Mouse (Mus musculus) embryonic fibroblast, embryonic 13.5 days (primary cell): ENCODE results near the gene Nup133. TPM values are rescaled to one million over a fixed set of nuclear protein-coding genes. Genes with fewer than 3 reads are reported as not detected.
A peak's percentile ranks its signal among the peaks of the same experiment; 100 is the strongest.

Experiments used
- H3K27ac ChIP-seq: 2 replicates; pipeline ENCODE4 v1.5.1; 2012; ENCODE audit warnings: low read length, control low read depth, inconsistent platforms; ENCODE audit not compliant: insufficient read depth
- H3K4me1 ChIP-seq: 2 replicates; pipeline ENCODE4 v1.6.1; 2011; ENCODE audit warnings: low read length; ENCODE audit not compliant: control insufficient read depth, insufficient read depth
- H3K4me3 ChIP-seq: 2 replicates; pipeline ENCODE4 v1.5.1; 2011; ENCODE audit warnings: mild to moderate bottlenecking, control low read depth, low read length; ENCODE audit not compliant: insufficient read depth
- CTCF ChIP-seq: IDR thresholded peaks from 2 replicates; pipeline ENCODE4 v1.5.1; 2011; ENCODE audit warnings: mild to moderate bottlenecking, control low read depth, low read length, moderate library complexity, borderline replicate concordance; ENCODE audit not compliant: insufficient read depth
- POLR2A ChIP-seq: IDR thresholded peaks from 2 replicates; pipeline ENCODE4 v1.6.1; 2011; ENCODE audit warnings: low read depth, mild to moderate bottlenecking, control low read depth, low read length, moderate library complexity
- polyA plus RNA-seq: library from polyadenylated mRNA; stranded (reverse); fragments of >200 nt; gene quantifications from 2 replicates; pipeline ENCODE4 v1.2.4, GENCODE M21; 2011; ENCODE audit warnings: low read depth; ENCODE audit not compliant: missing spikeins, insufficient read length

The Nup133 gene
- polyA plus RNA-seq, 1 experiment, result 22.4 TPM

DNA sequence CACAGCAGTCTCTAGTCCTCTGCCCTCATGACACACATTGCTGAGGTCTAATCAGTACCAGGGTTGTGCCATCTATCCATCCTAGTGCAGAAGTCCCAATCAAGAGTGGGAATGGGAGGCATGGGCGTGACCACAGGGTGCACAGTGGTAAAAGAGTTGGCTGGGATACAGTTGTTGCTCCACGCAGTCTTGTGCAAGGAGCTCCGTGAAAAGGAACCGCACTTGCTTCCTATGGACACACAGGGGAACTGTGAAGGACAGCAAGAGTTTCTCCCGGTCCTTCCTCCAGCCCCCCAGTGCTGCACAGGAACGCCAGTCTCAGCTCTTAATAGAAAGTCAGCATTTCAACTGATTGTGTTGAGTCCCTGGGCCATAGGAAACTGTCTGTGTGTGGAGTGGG is 10.4 kb upstream of the Nup133 start:
- Histone ChIP-seq H3K4me3 (no peak overlapping the region), H3K27ac (no peak overlapping the region), H3K4me1 (no peaks in the 10 kb centered on the region)
- TF ChIP-seq CTCF (no peak), POLR2A (no peak)

DNA sequence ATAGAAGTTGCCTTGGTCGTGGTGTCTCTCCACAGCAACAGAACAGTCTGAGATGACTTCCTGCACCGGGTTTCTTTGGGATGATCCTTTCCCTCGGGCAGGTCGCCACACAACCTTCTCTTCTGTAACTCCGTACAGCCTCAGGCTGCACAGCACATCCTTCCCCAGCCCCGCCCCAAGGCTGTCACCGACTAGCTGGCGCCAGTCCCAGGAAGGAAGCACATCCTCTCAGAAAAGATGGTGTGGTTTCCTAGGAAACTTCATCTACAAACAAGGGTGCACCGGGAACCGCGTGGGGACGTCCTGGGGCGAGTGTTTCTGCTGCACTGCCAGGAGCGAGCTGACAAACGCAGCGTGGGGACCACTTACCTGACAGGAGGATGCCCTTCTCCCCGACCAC is 9.1 kb upstream of the Nup133 start:
- no peak overlapping the region for H3K4me3 ChIP-seq
- no peak for TF ChIP-seq POLR2A
- no peak for TF ChIP-seq CTCF

DNA sequence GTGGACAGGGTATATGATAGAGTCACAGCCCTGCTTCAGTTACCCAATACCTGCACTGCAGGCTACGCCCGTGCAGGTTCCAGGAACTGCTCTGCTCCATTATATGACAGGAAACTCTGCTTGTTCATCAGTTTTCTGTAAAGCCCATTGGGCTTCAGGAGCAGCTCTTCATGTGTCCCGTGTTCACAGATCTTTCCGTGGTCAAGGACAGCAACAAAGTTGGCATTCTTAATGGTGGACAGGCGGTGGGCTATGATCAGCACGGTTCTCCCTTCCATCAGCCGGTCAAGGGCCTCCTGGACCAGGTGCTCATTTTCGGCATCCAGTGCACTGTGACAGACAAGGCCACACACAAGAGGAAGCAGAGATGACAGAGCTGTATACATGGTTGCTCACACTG is 5.2 kb upstream of the Nup133 start:
- no peak for TF ChIP-seq POLR2A
- TF ChIP-seq CTCF, result no peak
- H3K27ac ChIP-seq, result no peak overlapping the region
- H3K4me3 ChIP-seq, result no peak overlapping the region
- H3K4me1 ChIP-seq, result peaks cover 3% of the 10 kb centered on the region; the same call in 1 of the 2 replicates

More for the DNA sequence above, 9.1 kb upstream of the Nup133 start:
- Histone ChIP-seq H3K27ac (no peak overlapping the region), H3K4me1 (no peaks in the 10 kb centered on the region)

- no peak for TF ChIP-seq POLR2A
- TF ChIP-seq CTCF, result no peak
- H3K4me1 ChIP-seq, result peaks cover 3% of the 10 kb centered on the region; the same call in 1 of the 2 replicates
- H3K27ac ChIP-seq, result no peak overlapping the region
- no peak overlapping the region for H3K4me3 ChIP-seq
Observed at GRCm38 (mm10) chr8:123953686-123954085, 4.6 kb upstream of the Nup133 start.

- peak overlapping the region; percentile 57; the same call in 1 of the 2 replicates for H3K27ac ChIP-seq
- peak overlapping the region; percentile 86 for H3K4me3 ChIP-seq
- peaks cover 3% of the 10 kb centered on the region; the same call in 1 of the 2 replicates for H3K4me1 ChIP-seq
- TF ChIP-seq POLR2A (no peak), CTCF (no peak)
Observed at GRCm38 (mm10) chr8:123950077-123950802, 1.2 kb upstream of the Nup133 start.

DNA sequence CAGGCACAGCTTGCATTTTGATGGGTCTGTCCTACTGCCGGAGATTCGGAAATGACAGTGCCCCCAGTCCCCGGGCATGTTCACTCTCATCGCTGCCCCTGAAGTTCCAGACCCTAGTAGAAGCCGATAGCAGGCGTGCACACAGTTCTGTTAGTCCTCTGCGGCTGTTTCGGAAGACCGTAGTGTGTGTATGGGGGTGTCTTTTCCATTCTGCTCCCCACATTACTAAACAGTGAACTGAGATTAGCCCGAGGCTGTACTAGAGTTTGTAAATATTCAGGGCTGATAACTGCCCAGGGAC is 571 bp upstream of the Nup133 start:
- TF ChIP-seq POLR2A (no peak), CTCF (no peak)
- peaks cover 3% of the 10 kb centered on the region; the same call in 1 of the 2 replicates for H3K4me1 ChIP-seq
- peak overlapping the region; percentile 86 for H3K4me3 ChIP-seq
- H3K27ac ChIP-seq, result peak overlapping the region; percentile 57

DNA sequence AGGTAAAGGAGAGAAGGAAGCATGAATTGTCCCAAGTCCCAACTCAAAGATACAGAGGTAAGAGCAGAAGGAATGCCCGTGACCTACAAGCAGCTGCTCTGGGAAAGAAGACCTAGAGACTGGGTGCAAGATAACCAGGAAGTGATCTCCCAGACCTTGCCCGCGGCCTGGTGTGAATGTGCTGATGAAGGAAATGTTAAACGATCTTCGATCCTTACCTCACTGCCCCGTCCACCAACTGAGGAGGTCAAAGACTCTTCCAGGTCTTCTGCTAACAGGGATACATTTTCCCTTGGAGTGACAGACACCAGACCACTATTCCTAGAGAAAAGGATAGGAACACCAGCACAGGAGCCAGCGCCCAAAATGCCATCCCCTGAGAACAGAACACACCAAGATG is 20.0 kb downstream of the Nup133 start:
- H3K4me1 ChIP-seq, result no peaks in the 10 kb centered on the region
- no peak overlapping the region for H3K4me3 ChIP-seq
- TF ChIP-seq POLR2A, result no peak
- TF ChIP-seq CTCF, result no peak
- H3K27ac ChIP-seq, result no peak overlapping the region

DNA sequence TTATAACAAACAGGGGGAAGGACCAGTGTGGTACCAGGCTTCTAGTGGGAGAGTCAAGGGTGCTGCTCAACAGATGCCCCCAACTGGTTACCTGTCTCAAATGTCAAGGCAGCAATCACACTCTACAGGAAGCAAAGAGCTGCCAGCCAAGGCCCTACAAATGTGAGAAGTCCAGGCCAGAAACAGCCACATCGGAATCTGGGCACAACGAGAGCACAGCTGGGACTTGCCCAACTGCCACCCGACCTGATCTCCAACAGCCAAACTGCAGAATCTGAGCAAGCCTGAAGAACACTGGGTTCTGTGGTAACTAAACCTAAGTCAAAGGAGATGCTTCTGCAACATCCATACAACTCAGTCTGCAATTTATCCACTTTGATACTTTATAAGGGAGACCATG is 23.4 kb downstream of the Nup133 start:
- H3K27ac ChIP-seq, result no peak overlapping the region
- no peak for TF ChIP-seq CTCF
- no peak for TF ChIP-seq POLR2A
- no peaks in the 10 kb centered on the region for H3K4me1 ChIP-seq
- H3K4me3 ChIP-seq, result no peak overlapping the region

DNA sequence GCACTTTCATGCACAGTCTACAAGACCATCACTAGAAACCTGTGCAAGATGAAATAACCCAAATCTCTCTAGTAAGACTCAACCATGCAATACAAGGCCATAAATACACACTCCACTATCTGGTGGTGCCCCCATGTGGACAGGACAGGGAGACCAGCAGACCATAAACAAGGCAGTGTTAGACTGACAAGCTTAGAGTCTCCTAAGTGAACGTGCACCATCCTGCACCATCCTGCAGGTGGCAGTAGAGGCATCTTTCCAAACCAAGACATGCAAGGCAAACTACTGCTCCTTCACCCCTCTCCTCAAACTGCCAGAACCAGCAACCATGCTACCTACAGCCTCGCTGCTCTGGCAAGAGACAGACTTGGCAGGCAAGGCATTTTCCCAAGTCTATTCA is 24.3 kb downstream of the Nup133 start:
- Histone ChIP-seq H3K4me3 (no peak overlapping the region), H3K4me1 (no peaks in the 10 kb centered on the region), H3K27ac (no peak overlapping the region)
- TF ChIP-seq POLR2A (no peak), CTCF (peak; percentile 94; the same call in 1 of the 2 replicates)

DNA sequence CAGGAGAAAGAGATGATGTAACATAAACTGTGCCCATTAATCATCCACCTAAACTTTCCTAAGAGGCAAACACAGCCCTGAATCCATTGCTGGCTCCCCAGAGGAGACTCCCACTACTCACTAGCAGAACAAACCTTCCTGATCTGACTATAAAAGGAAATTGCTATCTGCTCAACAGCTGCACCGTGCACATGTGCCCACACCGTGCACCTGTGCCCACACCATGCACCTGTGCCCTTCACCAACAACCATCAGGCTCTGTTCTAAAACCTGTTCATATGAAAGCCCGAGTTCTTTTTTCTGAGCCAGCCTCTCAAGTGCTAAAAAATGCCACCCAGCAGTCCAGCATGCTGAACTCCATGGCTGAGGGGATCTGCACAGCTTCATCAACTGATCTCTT is 34.4 kb downstream of the Nup133 start:
- Histone ChIP-seq H3K27ac (no peak overlapping the region), H3K4me1 (no peaks in the 10 kb centered on the region), H3K4me3 (no peak overlapping the region)
- TF ChIP-seq POLR2A, result no peak
- TF ChIP-seq CTCF, result no peak

DNA sequence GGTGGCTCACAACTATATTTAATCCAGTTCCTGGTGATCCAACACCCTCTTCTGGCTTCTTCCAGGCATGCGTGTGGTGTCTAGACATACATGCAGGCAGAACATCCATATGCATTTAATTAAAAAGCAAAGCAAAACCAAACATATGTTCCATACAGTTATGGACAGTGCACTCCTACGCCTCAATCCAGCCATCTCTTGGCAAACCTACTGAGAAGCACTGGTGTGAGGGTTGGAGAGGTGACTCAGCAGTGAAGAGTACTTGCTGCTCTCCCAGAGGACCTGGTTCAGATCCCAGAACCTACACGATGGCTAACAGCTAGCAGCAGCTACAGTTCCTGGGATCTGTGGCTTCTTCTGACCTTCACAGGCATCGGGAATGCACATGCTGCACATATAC is 36.8 kb downstream of the Nup133 start:
- Histone ChIP-seq H3K4me1 (no peaks in the 10 kb centered on the region), H3K27ac (no peak overlapping the region), H3K4me3 (no peak overlapping the region)
- TF ChIP-seq POLR2A, result no peak
- TF ChIP-seq CTCF, result no peak
